Mouse (Mus musculus): ENCODE measurements around the gene Kcnip2. TPM values are rescaled to one million over a fixed set of nuclear protein-coding genes. Genes with fewer than 3 reads are reported as not detected.

Kcnip2 gene
- 1 to 10 TPM in 1 of 4 experiments, under 1 TPM in 3; 0.45 to 2.0 (median 0.61) TPM for total RNA-seq (2022)

DNA sequence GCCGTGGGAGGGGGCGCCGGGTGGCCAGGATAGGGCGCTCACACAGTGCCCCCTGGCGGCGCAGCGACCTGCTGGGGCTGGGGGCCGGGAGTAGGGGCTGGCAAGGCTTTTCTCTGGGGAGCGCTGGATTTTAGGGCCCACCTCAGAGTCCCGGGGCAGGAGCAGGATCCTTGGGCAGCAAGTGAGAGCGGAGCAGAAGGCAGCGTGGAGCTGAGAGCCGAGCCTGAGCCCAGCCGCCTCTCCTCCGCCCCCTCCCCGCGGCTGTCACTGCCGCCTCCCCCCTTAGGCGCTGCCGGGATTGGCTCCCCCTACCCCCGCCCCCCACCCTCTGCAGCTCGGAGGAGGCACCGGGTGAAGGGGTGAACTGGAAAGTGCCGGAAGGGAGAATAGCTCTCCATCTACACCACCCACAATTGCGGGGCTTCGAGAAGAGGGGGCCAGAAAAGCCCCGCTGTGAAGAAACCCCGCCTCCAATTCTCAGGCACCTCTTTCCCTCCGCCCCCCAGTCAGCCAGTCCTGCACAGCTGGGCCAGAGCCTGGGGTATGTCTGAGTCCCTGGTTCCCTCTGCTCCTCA, at the start of gene Kcnip2:
Kcnip2 (minus strand) TSS at position 231 of the 575 bp plus-strand sequence.
- DNase-seq, result no peak

DNA sequence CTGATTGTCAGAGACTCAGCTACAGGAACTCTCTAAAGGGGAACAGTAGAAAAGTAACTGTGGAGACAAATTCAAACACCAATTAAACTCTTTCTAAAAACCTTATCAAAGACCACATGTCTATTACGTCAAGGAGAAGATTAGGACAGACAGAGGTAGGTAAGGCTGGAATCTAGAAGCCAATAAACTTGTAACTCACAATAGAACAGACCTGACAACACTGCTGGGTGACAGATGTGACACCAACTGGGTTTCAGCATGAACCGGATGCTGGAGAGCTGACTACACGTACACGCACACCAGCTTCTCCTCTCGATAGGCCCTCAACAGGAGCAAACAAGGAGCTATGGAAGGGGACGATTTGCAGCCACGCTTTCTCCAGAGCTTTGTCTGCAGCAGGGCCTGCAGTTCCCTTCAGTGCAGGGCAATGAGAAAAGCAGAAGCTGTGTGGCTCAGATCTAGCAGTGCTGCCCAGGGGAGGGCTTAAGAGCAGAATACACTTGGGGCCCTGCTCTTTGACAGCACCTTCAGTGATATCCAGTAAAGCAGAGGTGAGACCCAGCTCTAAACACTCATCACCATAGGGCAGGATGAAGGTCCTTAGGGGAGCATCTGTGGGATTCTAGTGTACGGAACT, 39.5 kb upstream of the Kcnip2 start:
- no peak for DNase-seq

GRCm38 (mm10) chr19:45854521-45854920, 38.7 kb upstream of the Kcnip2 start:
- DNase-seq, result no peak

GRCm38 (mm10) chr19:45847733-45848093, 31.9 kb upstream of the Kcnip2 start:
- DNase-seq, result no peak

- no peak for DNase-seq
Observed at GRCm38 (mm10) chr19:45847016-45847732, 31.3 kb upstream of the Kcnip2 start.

- DNase-seq, result no peak
Observed at GRCm38 (mm10) chr19:45844209-45844608, 28.3 kb upstream of the Kcnip2 start.

DNA sequence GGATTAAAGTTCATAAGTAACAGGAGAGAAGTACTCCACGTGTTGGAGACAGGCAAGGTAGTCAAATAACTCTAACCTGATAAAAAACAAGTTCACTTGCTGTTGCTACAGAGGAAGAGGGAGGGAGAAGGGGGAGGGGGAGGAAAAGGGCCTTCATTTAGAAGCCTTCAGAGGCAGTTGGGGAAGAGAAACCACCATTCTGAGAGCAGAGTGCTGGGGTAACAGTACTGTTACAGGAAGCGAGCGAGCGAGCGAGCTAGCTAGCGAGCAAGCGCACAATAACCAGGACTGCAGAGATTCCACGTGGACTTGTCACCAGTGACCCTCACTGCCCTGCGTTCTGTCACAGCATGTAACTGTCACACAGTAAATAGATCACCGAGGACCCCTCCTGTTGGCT, 27.6 kb upstream of the Kcnip2 start:
- no peak for DNase-seq

GRCm38 (mm10) chr19:45837050-45837994, 21.5 kb upstream of the Kcnip2 start:
- DNase-seq, result no peak

GRCm38 (mm10) chr19:45835490-45835889, 19.6 kb upstream of the Kcnip2 start:
- peak; percentile 72 for DNase-seq

DNA sequence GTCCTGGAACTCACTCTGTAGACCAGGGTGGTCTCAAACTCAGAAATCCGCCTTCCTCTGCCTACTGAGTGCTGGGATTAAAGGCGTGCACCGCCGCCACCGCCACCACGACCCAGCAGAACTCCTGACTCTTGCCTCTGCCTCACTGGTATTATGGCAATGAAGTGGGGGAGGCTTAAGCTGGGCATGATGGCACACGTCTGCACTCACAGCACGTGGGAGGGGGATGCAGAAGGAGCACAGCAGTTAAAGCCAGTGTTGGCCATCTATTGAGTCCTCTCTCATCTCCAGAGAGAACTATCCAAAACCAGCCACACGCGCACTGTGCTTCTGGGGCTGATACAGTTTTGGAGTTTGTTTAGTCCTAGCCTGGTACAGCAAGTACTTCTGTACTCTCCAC, 17.8 kb upstream of the Kcnip2 start:
- no peak for DNase-seq

GRCm38 (mm10) chr19:45830679-45831078, 14.8 kb upstream of the Kcnip2 start:
- no peak for DNase-seq

DNA sequence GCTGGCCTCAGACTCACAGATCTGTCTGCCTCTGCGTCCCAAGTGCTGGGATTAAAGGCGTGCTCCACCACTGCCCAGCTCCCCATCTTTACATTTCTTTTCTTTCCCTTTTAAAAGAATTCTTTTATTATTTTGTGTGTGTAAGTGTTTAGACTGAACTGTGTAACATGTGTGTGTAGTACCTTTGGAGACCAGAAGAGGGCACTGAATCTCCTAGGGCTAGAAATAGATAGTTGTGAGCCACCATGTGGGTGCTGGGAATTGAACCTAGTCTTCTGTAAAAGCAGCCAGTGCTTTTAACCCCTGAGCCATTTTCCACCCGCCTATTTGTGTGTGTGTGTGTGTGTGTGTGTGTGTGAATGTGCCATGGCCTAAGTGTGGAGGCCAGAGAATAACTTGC, 11.9 kb upstream of the Kcnip2 start:
- DNase-seq, result no peak

GRCm38 (mm10) chr19:45827125-45827524, 11.3 kb upstream of the Kcnip2 start:
- no peak for DNase-seq

GRCm38 (mm10) chr19:45826146-45826545, 10.3 kb upstream of the Kcnip2 start:
- DNase-seq, result no peak

DNA sequence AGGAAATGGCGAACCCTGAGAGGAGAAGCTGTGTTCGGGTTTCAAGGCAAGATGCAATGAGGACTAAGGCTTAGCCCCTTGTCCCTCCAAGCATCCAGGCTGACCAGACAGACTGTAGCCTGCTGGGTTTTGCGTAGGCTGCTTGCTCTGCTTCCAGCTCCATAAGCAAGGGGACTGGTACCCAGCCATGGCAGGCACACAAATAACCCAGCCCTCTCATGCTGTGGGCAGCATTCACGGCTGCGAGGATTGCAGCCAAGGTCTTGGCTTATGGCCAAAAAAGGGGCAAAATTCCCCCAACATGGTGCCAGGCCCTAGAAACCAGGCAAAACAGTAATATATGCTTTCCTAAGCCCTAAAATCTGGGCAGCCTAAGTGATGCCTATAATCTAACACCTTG, 6.0 kb upstream of the Kcnip2 start:
- DNase-seq, result no peak

GRCm38 (mm10) chr19:45817816-45818490, 2.1 kb upstream of the Kcnip2 start:
- no peak for DNase-seq

GRCm38 (mm10) chr19:45816727-45817126, 866 bp upstream of the Kcnip2 start:
- DNase-seq, result no peak

DNA sequence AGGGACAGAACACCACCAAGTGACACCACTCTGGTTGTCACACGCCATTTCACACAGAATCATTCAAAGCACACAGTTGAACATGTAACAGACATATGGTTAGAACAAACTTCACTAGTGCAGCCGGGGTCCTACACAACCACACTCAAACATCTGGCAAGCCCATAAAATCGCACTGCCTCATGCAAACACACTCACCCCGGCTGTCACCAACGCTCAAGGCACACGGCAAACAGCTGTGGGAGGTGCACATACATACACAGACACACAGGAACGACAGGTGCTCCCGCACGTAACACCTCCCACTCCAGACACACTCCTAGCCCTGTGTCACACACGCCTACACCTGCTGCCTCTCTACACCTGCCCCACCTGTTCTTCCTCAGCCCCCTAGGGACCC, 691 bp downstream of the Kcnip2 start:
- DNase-seq, result no peak

GRCm38 (mm10) chr19:45813801-45814200, 2.1 kb downstream of the Kcnip2 start:
- DNase-seq, result no peak

GRCm38 (mm10) chr19:45813263-45813662, 2.6 kb downstream of the Kcnip2 start:
- DNase-seq, result peak; percentile 58

- DNase-seq, result no peak
Observed at GRCm38 (mm10) chr19:45812673-45813252, 3.1 kb downstream of the Kcnip2 start.

DNA sequence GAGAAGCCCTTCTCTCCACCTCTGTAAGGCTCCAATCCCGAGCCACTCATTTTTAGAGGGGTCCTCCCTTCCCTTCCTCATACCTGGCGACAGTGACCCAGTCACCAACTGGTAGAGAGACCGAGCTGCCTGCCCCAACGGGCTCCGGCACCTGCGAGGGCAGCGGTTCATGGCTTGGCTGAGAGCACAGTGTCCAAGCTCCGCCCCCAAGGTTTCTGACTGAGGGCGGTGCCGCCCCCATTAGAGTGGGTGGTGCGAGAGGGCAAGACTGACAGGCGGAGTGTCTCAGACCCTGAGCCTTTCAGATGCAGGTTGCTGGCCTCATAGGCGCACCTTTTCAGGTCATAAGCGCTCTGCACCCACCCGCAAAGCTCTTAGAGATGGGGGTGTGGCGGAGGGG, 3.7 kb downstream of the Kcnip2 start:
- DNase-seq, result peak; percentile 42
